Mouse (Mus musculus) midbrain, embryonic 14.5 days (tissue): ENCODE results near the gene Adpgk. TPM values are rescaled to one million over a fixed set of nuclear protein-coding genes. Genes with fewer than 3 reads are reported as not detected.
A peak's percentile ranks its signal among the peaks of the same experiment; 100 is the strongest.

Experiments
- ATAC-seq: fragments of 200-750 bp; cut with Nextera tagmentation; 2 replicates; pipeline ENCODE4 v1.8.0; 2017; ENCODE audit warnings: moderate number of reproducible peaks, moderate library complexity; ENCODE audit not compliant: low FRiP score, low TSS enrichment
- DNase-seq: peaks from one replicate; pipeline ENCODE4 v3.0.0-alpha.2; 2015
- H3K27ac ChIP-seq: fragments of 300-500 bp; sonication (generic); replicated peaks from 2 replicates; pipeline ENCODE4 v1.5.1; 2014; ENCODE audit warnings: mild to moderate bottlenecking, low read depth, low read length, moderate library complexity
- H3K27me3 ChIP-seq: fragments of 300-500 bp; sonication (generic); 2 replicates; pipeline ENCODE4 v1.6.1; 2014; ENCODE audit warnings: low read length, control low read depth, mixed read lengths; ENCODE audit not compliant: control insufficient read depth, insufficient read depth
- H3K36me3 ChIP-seq: fragments of 300-500 bp; sonication (generic); 2 replicates; pipeline ENCODE4 v1.6.1; 2014; ENCODE audit warnings: low read length, control low read depth; ENCODE audit not compliant: control insufficient read depth, insufficient read depth
- H3K4me1 ChIP-seq: fragments of 300-500 bp; sonication (generic); 2 replicates; pipeline ENCODE4 v1.6.1; 2014; ENCODE audit warnings: mild to moderate bottlenecking, antibody characterized with exemption, low read length, control low read depth; ENCODE audit not compliant: control insufficient read depth, insufficient read depth
- H3K4me2 ChIP-seq: fragments of 300-500 bp; sonication (generic); 2 replicates; pipeline ENCODE4 v1.6.1; 2014; ENCODE audit warnings: mild to moderate bottlenecking, low read length, moderate library complexity
- H3K4me3 ChIP-seq: fragments of 300-500 bp; sonication (generic); replicated peaks from 2 replicates; pipeline ENCODE4 v1.5.1; 2014; ENCODE audit warnings: low read depth, low read length
- H3K9ac ChIP-seq: fragments of 300-500 bp; sonication (generic); replicated peaks from 2 replicates; pipeline ENCODE4 v1.6.1; 2014; ENCODE audit warnings: mild to moderate bottlenecking, low read length, moderate library complexity
- H3K9me3 ChIP-seq: fragments of 300-500 bp; sonication (generic); 2 replicates; pipeline ENCODE4 v1.6.1; 2016; ENCODE audit warnings: low read length, control low read depth, mixed read lengths; ENCODE audit not compliant: control insufficient read depth
- WGBS: fragments of 180-500 bp; shearing (Covaris S2); extraction: QIAGEN DNeasy Blood & Tissue Kit; methylation state at CpG from one replicate; pipeline ENCODE4 v1.1.7; 2014; 5-methylcytosine and 5-hydroxymethylcytosine counted together
- polyA plus RNA-seq: library from polyadenylated mRNA; unstranded; fragments of >200 nt; fragmentation: Nextera tagmentation; extraction: Ambion mirVana; gene quantifications from 2 replicates; pipeline ENCODE4 v1.2.1, GENCODE M21; 2014

The Adpgk gene
- polyA plus RNA-seq, 1 experiment from 2014 or later = 24.0 TPM

- Histone ChIP-seq H3K36me3 (no peaks in the 10 kb centered on the region), H3K9ac (no peak overlapping the region), H3K4me3 (no peak overlapping the region), H3K4me1 (0 out of 2 replicates have a peak, but pooled peaks cover 6% of the 10 kb centered on the region), H3K27ac (no peak overlapping the region), H3K27me3 (no peaks in the 10 kb centered on the region), H3K9me3 (no peaks in the 10 kb centered on the region), H3K4me2 (no peak overlapping the region)
- peak; percentile 84 for DNase-seq
- no peak for ATAC-seq
- WGBS = 35% methylated on average over 5 of the region's 5 CpGs
Observed at GRCm38 (mm10) chr9:59269728-59270127, 21.6 kb upstream of the Adpgk start.

GRCm38 (mm10) chr9:59271081-59271480 is 20.3 kb upstream of the Adpgk start:
- Histone ChIP-seq H3K4me3 (no peak overlapping the region), H3K9me3 (no peaks in the 10 kb centered on the region), H3K27me3 (no peaks in the 10 kb centered on the region), H3K9ac (no peak overlapping the region), H3K4me1 (0 out of 2 replicates have a peak, but pooled peaks cover 6% of the 10 kb centered on the region), H3K27ac (0 out of 2 replicates have a peak overlapping the region, but pooled peaks have one; percentile 13), H3K4me2 (no peak overlapping the region), H3K36me3 (no peaks in the 10 kb centered on the region)
- no peak for DNase-seq
- WGBS = 45% methylated on average over 4 of the region's 4 CpGs
- ATAC-seq = no peak

- no peak overlapping the region for H3K4me3 ChIP-seq
- H3K9ac ChIP-seq = no peak overlapping the region
- ATAC-seq (no peak), DNase-seq (no peak)
- H3K9me3 ChIP-seq = no peaks in the 10 kb centered on the region
- no peak overlapping the region for H3K27ac ChIP-seq
- H3K27me3 ChIP-seq = no peaks in the 10 kb centered on the region
- 0 out of 2 replicates have a peak, but pooled peaks cover 6% of the 10 kb centered on the region for H3K4me1 ChIP-seq
- H3K4me2 ChIP-seq = no peak overlapping the region
- H3K36me3 ChIP-seq = no peaks in the 10 kb centered on the region
- 56% methylated on average over 6 of the region's 6 CpGs for WGBS
Observed at GRCm38 (mm10) chr9:59271711-59272110, 19.6 kb upstream of the Adpgk start.

- ATAC-seq (no peak), DNase-seq (no peak)
- Histone ChIP-seq H3K9me3 (no peaks in the 10 kb centered on the region), H3K36me3 (no peaks in the 10 kb centered on the region), H3K4me2 (no peak overlapping the region), H3K27ac (no peak overlapping the region), H3K27me3 (no peaks in the 10 kb centered on the region), H3K9ac (no peak overlapping the region), H3K4me1 (0 out of 2 replicates have a peak, but pooled peaks cover 6% of the 10 kb centered on the region), H3K4me3 (no peak overlapping the region)
Observed at GRCm38 (mm10) chr9:59273199-59273598, 18.2 kb upstream of the Adpgk start.

GRCm38 (mm10) chr9:59274846-59275455 is 16.4 kb upstream of the Adpgk start:
- ATAC-seq = no peak
- no peak for DNase-seq
- Histone ChIP-seq H3K4me1 (0 out of 2 replicates have a peak, but pooled peaks cover 6% of the 10 kb centered on the region), H3K27me3 (no peaks in the 10 kb centered on the region), H3K27ac (no peak overlapping the region), H3K9ac (no peak overlapping the region), H3K36me3 (no peaks in the 10 kb centered on the region), H3K9me3 (no peaks in the 10 kb centered on the region), H3K4me3 (no peak overlapping the region), H3K4me2 (no peak overlapping the region)
- WGBS = 71% methylated on average over 19 of the region's 19 CpGs

- DNase-seq (no peak), ATAC-seq (no peak)
- Histone ChIP-seq H3K36me3 (no peaks in the 10 kb centered on the region), H3K4me3 (no peak overlapping the region), H3K27me3 (no peaks in the 10 kb centered on the region), H3K27ac (no peak overlapping the region), H3K4me1 (no peaks in the 10 kb centered on the region), H3K9ac (no peak overlapping the region), H3K9me3 (no peaks in the 10 kb centered on the region), H3K4me2 (no peak overlapping the region)
- 97% methylated on average over 2 of the region's 2 CpGs for WGBS
Observed at GRCm38 (mm10) chr9:59278199-59278598, 13.2 kb upstream of the Adpgk start.

GRCm38 (mm10) chr9:59278694-59279093 is 12.7 kb upstream of the Adpgk start:
- Histone ChIP-seq H3K9ac (no peak overlapping the region), H3K27me3 (no peaks in the 10 kb centered on the region), H3K27ac (no peak overlapping the region), H3K4me1 (no peaks in the 10 kb centered on the region), H3K4me2 (no peak overlapping the region), H3K36me3 (no peaks in the 10 kb centered on the region), H3K9me3 (no peaks in the 10 kb centered on the region), H3K4me3 (no peak overlapping the region)
- ATAC-seq = no peak
- 83% methylated on average over 5 of the region's 5 CpGs for WGBS
- DNase-seq = no peak

- no peak for DNase-seq
- WGBS = 89% methylated on average over 5 of the region's 5 CpGs
- H3K27ac ChIP-seq = no peak overlapping the region
Observed at GRCm38 (mm10) chr9:59280888-59281287, 10.5 kb upstream of the Adpgk start.

More at GRCm38 (mm10) chr9:59280888-59281287, 10.5 kb upstream of the Adpgk start:
- Histone ChIP-seq H3K36me3 (no peaks in the 10 kb centered on the region), H3K27me3 (no peaks in the 10 kb centered on the region), H3K4me2 (no peak overlapping the region), H3K9ac (no peak overlapping the region), H3K4me3 (no peak overlapping the region), H3K4me1 (no peaks in the 10 kb centered on the region), H3K9me3 (no peaks in the 10 kb centered on the region)
- no peak for ATAC-seq
